ENCODE assay signal across 13 mouse cellular contexts in the genomic region with DNA sequence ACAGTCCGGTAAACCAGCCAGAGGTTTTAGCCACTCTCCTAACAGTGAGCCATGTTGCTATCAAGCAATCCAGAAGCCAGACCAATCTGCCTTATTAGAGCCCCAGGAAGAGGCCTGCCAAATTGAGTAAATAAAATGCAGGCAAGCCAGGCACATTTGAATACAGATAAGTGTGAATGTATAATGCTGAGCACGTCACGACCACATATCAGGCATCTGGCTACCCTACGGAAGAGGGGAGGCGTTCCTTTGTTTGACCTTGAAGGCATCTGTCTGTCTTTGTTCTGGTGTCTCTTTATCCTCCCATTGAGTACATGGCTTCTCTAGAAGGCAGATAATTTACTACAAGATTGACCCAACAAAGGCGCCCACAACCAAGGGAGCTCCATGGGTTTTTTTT. TPM values are rescaled to one million over a fixed set of nuclear protein-coding genes. Genes with fewer than 3 reads are reported as not detected.
DNase-seq lines count a peak whose midpoint lies in the region; ATAC-seq lines count a peak whose summit lies in the region.
"Had no signal": no experiment of that assay in that cellular context is flagged by ENCODE, and none has a peak within 500 bp of the region (broad histone marks: within the 10 kb centered on the region; RNA-seq: fewer than 3 reads in every experiment).

No protein-coding gene starts in this region.

- no peaks in the 10 kb centered on the region for H3K9me3 ChIP-seq in heart, embryonic 10.5 days
- no peaks in the 10 kb centered on the region for H3K9me3 ChIP-seq in forebrain, embryonic 10.5 days
- H3K9me3 ChIP-seq in hindbrain, embryonic 15.5 days = no peaks in the 10 kb centered on the region
- no peaks in the 10 kb centered on the region for H3K9me3 ChIP-seq in midbrain, embryonic 14.5 days (ENCODE audit: control insufficient read depth, low read length)
- H3K9me3 ChIP-seq: limb, embryonic 12.5 days had no signal

- no peak overlapping the region for H3K9ac ChIP-seq in hindbrain, embryonic 15.5 days
- no peak overlapping the region for H3K9ac ChIP-seq in midbrain, embryonic 14.5 days (replicated peaks; ENCODE audit: low read length)
- H3K9ac ChIP-seq: limb, embryonic 12.5 days had no signal

- ATAC-seq in hindbrain, embryonic 15.5 days (ENCODE audit: low FRiP score, low read depth) = no peak
- ATAC-seq in midbrain, embryonic 14.5 days (ENCODE audit: low FRiP score, low TSS enrichment) = no peak
- ATAC-seq in granulocyte monocyte progenitor cell, adult 5-6 weeks (replicated peaks; ENCODE audit: poor library complexity, severe bottlenecking) = no peak

- H3K27ac ChIP-seq in heart, embryonic 10.5 days = 0 out of 2 replicates have a peak overlapping the region, but pooled peaks have one; percentile 60
- 0 out of 2 replicates have a peak overlapping the region, but pooled peaks have one; percentile 25 for H3K27ac ChIP-seq in forebrain, embryonic 10.5 days
- peak overlapping the region; percentile 26; the same call in 1 of the 2 replicates for H3K27ac ChIP-seq in hindbrain, embryonic 15.5 days (replicated peaks)
- H3K27ac ChIP-seq in midbrain, embryonic 14.5 days (replicated peaks; ENCODE audit: low read depth, low read length) = peak overlapping the region; percentile 32
- H3K27ac ChIP-seq: limb, embryonic 12.5 days had no signal

- H3K4me3 ChIP-seq in heart, embryonic 10.5 days = no peak overlapping the region
- H3K4me3 ChIP-seq in forebrain, embryonic 10.5 days = no peak overlapping the region
- no peak overlapping the region for H3K4me3 ChIP-seq in hindbrain, embryonic 15.5 days
- no peak overlapping the region for H3K4me3 ChIP-seq in midbrain, embryonic 14.5 days (replicated peaks; ENCODE audit: low read depth, low read length)
- H3K4me3 ChIP-seq: limb, embryonic 12.5 days had no signal

- WGBS in heart, embryonic 10.5 days = 59% methylated on average over 6 of the region's 6 CpGs
- 77% methylated on average over 6 of the region's 6 CpGs for WGBS in forebrain, embryonic 10.5 days
- 27% methylated on average over 6 of the region's 6 CpGs for WGBS in hindbrain, embryonic 15.5 days
- WGBS in midbrain, embryonic 14.5 days = 21% methylated on average over 6 of the region's 6 CpGs

- no peak overlapping the region for H3K4me2 ChIP-seq in hindbrain, embryonic 15.5 days
- no peak overlapping the region for H3K4me2 ChIP-seq in midbrain, embryonic 14.5 days (ENCODE audit: low read length)
- H3K4me2 ChIP-seq: limb, embryonic 12.5 days had no signal

- peaks cover 72% of the 10 kb centered on the region for H3K4me1 ChIP-seq in heart, embryonic 10.5 days
- H3K4me1 ChIP-seq in forebrain, embryonic 10.5 days = peaks cover 63% of the 10 kb centered on the region
- peaks cover 37% of the 10 kb centered on the region for H3K4me1 ChIP-seq in hindbrain, embryonic 15.5 days (replicated peaks)
- peaks cover 27% of the 10 kb centered on the region; the same call in 1 of the 2 replicates for H3K4me1 ChIP-seq in midbrain, embryonic 14.5 days (ENCODE audit: control insufficient read depth, insufficient read depth, low read length)

- DNase-seq in heart, embryonic 10.5 days (ENCODE audit: low spot score) = peak; percentile 66
- DNase-seq in heart, adult 8-10 months (ENCODE audit: low spot score) = no peak
- no peak for DNase-seq in forebrain, embryonic 10.5 days (ENCODE audit: extremely low spot score, low spot score)
- peak; percentile 61 for DNase-seq in midbrain, embryonic 14.5 days
- no peak for DNase-seq in layer of hippocampus, adult 8-10 months (ENCODE audit: low spot score in 2 of 2)
- no peak for DNase-seq in urinary bladder, postnatal 36 days (ENCODE audit: low spot score in 2 of 2)
- DNase-seq: cerebellum, postnatal 14 days; heart, postnatal 10 days; layer of hippocampus, adult 9-11 months; lung, postnatal 36 days had no signal

- no peaks in the 10 kb centered on the region for H3K36me3 ChIP-seq in heart, embryonic 10.5 days
- no peaks in the 10 kb centered on the region for H3K36me3 ChIP-seq in forebrain, embryonic 10.5 days (replicated peaks)
- no peaks in the 10 kb centered on the region for H3K36me3 ChIP-seq in hindbrain, embryonic 15.5 days
- no peaks in the 10 kb centered on the region for H3K36me3 ChIP-seq in midbrain, embryonic 14.5 days (ENCODE audit: control insufficient read depth, insufficient read depth, low read length)
- H3K36me3 ChIP-seq: limb, embryonic 12.5 days had no signal

- peaks cover 21% of the 10 kb centered on the region for H3K27me3 ChIP-seq in heart, embryonic 10.5 days (ENCODE audit: insufficient read depth, poor library complexity, severe bottlenecking)
- peaks cover 42% of the 10 kb centered on the region for H3K27me3 ChIP-seq in forebrain, embryonic 10.5 days (ENCODE audit: poor library complexity, severe bottlenecking)
- H3K27me3 ChIP-seq in hindbrain, embryonic 15.5 days = no peaks in the 10 kb centered on the region
- H3K27me3 ChIP-seq in midbrain, embryonic 14.5 days (ENCODE audit: control insufficient read depth, insufficient read depth, low read length) = no peaks in the 10 kb centered on the region

RNA-seq across cellular contexts. Expression of a gene that starts 48.5 kb away (rescaled TPM):
- polyA plus RNA-seq in heart, embryonic 10.5 days (2016; fragmentation: Nextera tagmentation; extraction: Ambion mirVana) = 0.16 and 0.69 TPM in 2 replicates
- total RNA-seq in heart, adult 8-10 months (2022) = under 1 TPM in 2 of 4 experiments, not detected in 2; 0.31 to 0.44 TPM
- polyA plus RNA-seq in forebrain, embryonic 10.5 days (2016; fragmentation: Nextera tagmentation; extraction: Ambion mirVana) = 1.2 and 2.3 TPM in 2 replicates
- polyA plus RNA-seq in hindbrain, embryonic 15.5 days (2015; fragmentation: Nextera tagmentation; extraction: Ambion mirVana) = 3.0 and 3.9 TPM in 2 replicates
- 3.5 and 4.5 TPM in 2 replicates for polyA plus RNA-seq in midbrain, embryonic 14.5 days (2014; fragmentation: Nextera tagmentation; extraction: Ambion mirVana)
- under 1 TPM; 0.21 to 0.67 (median 0.53) TPM for total RNA-seq in layer of hippocampus, adult 8-10 months (2022)
- total RNA-seq in granulocyte monocyte progenitor cell, adult 5-6 weeks (2014; fragmentation: Nextera tagmentation) = 1.2 TPM in 1 of 2 replicates, not detected in the other
- not detected in 2 replicates for total RNA-seq in granulocyte monocyte progenitor cell, adult 5-6 weeks (2017)

RNA-seq across cellular contexts. Expression of a gene that starts 58.4 kb away (rescaled TPM):
- 15.2 and 26.4 TPM in 2 replicates for polyA plus RNA-seq in heart, embryonic 10.5 days (2016; fragmentation: Nextera tagmentation; extraction: Ambion mirVana)
- total RNA-seq in heart, adult 8-10 months (2022) = 10 to 100 TPM; 15.9 to 20.8 (median 18.8) TPM
- polyA plus RNA-seq in forebrain, embryonic 10.5 days (2016; fragmentation: Nextera tagmentation; extraction: Ambion mirVana) = 3.2 and 4.2 TPM in 2 replicates
- polyA plus RNA-seq in hindbrain, embryonic 15.5 days (2015; fragmentation: Nextera tagmentation; extraction: Ambion mirVana) = 11.8 and 12.4 TPM in 2 replicates
- polyA plus RNA-seq in midbrain, embryonic 14.5 days (2014; fragmentation: Nextera tagmentation; extraction: Ambion mirVana) = 14.1 and 15.6 TPM in 2 replicates
- total RNA-seq in layer of hippocampus, adult 8-10 months (2022) = 100 to 1,000 TPM in 1 of 4 experiments, 10 to 100 TPM in 3; 85.7 to 102 (median 91.8) TPM
- total RNA-seq in granulocyte monocyte progenitor cell, adult 5-6 weeks (2014; fragmentation: Nextera tagmentation) = 44.2 and 58.3 TPM in 2 replicates
- 27.1 and 32.1 TPM in 2 replicates for total RNA-seq in granulocyte monocyte progenitor cell, adult 5-6 weeks (2017)

Comparison
In these comparisons a context has a peak if more than half of its experiments do, and no peak if none do; other contexts are left out.
1. DNase-seq: peak in heart, embryonic 10.5 days (single experiment) and midbrain, embryonic 14.5 days (single experiment); none in heart, adult 8-10 months (single experiment), forebrain, embryonic 10.5 days (single experiment), layer of hippocampus, adult 8-10 months (0 of 2) and urinary bladder, postnatal 36 days (0 of 2).
2. Peak in every context shown above with its lines, with median percentiles within 50 percentile points of each other: H3K27ac ChIP-seq.